Mouse (Mus musculus): ENCODE data around the gene Ccdc174.
"Not testable (repeated sequence)": the region's sequence is repeated elsewhere in the genome, so short reads cannot be mapped to it uniquely, and the experiment has no call there.

The Ccdc174 gene

DNA sequence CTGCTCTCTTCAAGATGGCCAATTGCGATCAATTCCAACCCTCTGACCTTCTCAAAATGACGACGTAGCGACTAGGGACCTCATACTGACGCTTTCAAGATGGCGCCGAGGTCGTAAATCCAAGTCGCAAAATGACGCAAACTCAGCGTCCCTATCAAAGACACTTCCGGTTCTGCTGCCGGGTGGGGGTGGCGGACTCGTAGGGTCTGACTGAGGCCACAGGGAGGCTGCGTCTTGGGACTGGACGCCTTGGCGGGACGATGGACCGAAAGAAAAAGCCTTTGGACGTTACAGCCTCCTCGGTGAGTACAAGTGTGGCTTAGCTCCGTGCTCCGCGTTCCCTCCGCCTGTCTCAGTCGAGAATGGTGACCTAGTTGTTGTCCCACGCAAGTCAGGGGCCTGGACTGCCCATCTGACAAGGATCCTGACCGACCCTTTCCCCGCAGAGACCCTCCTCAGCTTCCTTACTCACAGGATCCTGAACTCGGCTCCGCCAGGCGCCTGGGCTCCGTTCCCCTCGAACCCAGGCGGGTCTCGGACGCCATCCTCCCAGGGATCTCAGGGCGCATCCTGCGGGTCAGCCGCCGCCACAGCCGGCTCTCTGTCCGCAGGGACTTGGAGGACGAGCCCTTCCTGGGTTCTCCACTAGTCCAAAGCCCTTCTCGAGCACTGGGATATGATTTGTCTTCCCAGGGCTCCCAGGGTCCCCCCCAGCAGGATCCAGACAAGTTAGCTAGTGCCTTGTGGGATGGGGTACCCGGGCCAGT is at the start of gene Ccdc174:
Gene Ccdc174 (plus strand): TSS at position 169 of the 767 bp plus-strand sequence.
- peak; percentile 96 for DNase-seq (ENCODE audit: low read depth)

DNA sequence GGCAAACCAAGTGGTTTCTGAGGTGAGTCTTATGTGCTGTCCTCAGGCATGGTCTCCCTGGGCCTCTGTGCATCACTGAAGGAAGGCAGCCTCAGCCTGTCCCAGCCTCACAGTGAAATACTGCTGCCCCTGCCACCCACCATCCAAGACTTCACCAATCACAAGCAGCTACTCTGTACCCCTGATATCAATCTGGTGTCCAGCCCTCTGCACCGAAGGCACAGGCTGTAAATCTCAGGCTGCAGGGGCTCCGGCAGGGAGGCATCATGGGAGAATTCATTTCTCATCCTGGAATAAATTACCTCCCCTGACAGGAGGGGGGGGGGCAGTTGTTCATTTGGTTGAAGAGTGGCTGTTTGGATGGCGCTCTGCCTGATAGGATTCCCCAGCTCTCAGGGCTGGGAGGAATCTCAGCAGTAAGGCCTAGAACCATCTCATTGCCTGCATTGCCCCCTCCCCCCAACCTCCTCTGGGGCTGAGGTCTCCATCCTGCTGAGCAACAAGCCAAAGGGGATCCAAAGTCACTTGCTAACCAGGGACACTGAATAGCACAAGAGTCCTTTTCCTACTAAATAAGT is 44.9 kb upstream of the Ccdc174 start:
- no peak for DNase-seq (ENCODE audit: low read depth)

DNA sequence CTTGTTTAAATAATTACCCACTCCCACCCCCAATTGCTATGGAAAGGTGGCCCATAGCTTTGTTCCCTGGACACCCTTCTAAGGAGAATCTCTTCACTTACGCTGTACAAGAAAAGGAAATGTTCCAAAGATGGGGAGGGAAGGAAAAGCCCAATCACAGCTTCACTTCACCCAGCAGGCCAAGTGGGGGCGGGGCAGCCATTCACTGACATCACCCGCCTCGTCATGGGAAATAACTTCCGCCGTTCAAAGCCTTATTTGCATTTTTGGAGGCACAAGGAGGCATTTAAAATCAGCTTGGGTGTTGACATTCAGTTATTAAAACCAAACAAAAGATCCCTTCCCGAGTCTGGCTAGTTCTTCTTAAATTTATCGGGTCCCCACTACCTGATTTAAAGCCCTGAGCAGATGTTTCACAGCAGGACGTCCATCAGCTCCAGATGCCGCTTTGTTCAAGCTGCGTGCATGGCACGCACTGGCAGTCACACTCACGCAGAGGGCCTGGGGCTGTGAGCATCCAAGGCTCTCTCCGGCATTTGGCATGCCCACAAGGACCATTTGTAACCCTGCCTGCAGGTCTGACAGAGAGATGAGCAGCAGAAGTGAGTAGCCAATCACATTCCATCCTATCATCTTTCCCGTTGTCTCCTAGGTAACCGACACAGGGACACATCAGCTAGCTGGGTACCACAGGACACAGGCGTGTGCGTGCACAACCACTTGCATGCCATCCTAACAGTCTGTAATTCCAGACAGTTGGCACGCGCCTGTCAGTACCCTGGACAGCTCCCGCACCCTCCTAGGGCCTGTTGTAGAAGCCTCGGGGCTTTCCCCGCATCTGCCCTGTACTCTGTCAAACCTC is 38.6 kb upstream of the Ccdc174 start:
- DNase-seq (ENCODE audit: low read depth): peak; percentile 21

DNA sequence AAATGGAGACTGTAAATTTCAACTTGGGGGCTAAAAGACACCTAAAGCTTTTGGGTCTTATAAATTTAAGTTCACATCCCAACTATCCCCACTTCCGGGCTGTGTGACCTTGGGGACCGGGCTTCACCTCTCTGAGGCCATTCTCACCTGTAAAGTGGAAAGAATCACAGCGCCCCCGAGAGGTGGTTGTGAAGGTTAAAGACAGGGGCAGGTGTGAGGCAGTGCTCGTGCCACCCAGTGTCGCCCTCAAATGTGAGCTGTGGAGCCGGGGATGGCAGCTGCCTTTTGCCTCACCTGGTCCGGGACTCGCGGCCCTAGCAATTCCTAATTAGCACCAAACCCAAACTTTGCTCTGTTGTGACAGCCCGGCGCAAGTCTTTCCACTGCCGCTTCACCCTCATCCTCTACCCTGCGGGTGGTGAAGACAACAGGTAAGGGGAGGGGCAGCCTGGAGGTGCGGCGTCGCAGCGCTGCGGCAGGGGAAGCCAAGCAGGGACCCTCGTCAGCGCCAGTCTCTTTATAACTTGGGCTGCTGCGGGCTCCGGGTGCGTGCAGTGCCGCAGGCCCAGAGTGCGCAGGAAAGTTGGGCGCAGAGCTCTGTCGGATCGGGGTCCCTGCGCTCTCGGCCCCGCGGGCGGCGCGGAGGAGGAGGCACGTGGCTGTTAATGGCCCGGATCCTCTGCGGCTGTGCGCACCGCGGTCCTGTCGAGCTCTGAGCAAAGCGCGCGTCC is 34.8 kb upstream of the Ccdc174 start:
- DNase-seq (ENCODE audit: low read depth): no peak

DNA sequence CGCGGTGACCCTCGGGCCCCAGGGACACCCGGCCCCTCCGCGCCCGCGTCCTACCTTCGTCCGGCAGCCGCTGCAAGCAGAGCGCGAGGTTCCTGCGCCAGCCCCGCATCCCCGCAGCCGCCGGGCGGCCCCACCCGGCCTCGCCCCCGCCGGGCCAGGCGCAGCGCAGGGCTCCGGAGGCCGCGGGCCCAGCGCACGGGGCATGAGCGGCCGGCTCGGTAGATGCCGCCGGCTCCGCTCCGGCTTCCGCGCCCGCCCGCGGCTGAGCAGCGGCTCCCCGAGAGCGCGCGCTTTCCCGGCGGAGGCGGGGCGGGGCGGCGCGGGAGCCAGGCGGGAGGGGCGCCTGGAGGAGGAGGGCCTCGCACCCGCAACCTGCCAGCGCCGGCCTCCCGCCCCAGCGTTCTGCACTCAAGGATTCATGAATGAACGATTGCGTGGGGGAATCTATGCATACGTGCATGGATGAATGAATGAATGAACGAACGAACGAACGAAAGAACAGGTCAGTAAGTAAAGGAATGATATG is 34.2 kb upstream of the Ccdc174 start:
- DNase-seq (ENCODE audit: low read depth): no peak

DNA sequence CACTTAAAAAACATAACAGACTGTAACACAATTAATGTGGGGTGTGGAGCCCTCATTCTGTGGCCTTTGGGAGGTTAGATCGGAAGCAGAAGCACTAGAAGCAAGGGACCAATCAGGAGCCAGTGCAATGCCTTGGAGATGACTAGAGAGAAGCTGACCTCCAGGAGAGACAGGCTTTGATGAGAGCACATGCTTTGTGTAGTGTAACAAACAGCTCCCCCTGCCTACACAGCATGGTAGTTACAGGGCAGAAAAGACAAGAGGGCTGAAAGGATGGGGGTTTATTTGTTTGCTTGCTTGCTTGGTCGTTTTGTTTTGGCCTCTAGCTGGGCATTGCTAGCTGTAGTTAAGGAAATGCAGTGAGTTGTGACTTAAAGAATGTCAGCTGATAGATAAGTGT is 25.3 kb upstream of the Ccdc174 start:
- peak; percentile 58 for DNase-seq (ENCODE audit: low read depth)

DNA sequence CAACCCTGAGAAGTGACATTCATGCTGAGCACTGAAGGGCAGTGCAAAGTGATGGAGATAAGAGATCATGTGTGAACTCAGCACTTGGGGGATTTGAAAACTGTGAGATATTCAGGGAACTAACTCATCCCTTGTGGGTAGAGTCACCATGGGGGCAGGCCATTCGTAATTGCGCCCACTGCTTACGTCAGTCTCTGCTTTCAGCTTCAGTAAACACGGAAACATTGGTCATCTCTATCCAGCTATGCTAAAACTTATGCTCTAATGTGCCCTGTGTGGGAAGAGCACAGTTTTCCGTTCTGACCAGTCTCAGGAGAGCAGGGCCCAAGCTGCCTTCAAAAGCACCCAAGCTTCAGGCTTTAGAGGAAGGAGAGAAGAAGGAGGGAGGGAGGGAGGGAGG is 19.5 kb upstream of the Ccdc174 start:
- no peak for DNase-seq (ENCODE audit: low read depth)

DNA sequence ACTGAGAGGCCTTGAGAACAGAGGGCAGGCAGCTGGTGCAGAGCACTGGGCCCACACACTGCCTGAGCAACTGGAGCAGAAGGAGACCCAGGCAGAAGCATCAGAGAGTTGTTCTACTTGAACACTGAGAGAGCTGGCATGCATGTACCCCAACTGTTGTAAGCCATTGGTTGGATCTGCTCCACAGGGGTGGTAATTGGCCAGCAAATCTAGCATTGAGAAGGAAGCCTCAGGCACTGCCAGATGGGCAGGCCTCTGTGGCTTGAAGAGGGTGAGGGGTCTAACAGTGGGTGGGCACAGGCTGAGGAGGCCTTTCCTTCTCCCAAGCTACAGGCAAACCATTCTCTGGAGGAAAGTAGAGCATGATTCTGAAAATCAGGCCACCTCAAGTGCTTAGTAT is 15.0 kb upstream of the Ccdc174 start:
- no peak for DNase-seq (ENCODE audit: low read depth)

DNA sequence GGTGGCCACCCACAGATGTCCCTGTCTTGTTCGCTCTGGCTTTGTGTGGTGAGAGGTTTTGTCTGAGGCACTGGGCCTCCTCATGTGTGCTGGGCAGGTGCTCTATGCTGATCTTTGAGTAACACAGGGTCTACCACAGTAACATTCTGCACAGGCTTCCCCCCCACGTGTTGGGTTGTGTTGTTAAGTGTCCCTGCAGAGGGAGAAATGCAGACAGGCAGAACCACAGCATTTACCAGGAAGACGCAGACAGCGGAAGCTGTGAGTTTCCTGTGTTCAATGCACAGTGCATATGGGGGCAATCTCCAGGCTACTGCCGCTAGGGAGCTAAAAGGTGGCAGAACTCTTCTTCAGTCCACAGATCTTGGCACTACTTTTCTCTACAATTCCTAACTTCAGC is 13.3 kb upstream of the Ccdc174 start:
- DNase-seq (ENCODE audit: low read depth): peak; percentile 61

DNA sequence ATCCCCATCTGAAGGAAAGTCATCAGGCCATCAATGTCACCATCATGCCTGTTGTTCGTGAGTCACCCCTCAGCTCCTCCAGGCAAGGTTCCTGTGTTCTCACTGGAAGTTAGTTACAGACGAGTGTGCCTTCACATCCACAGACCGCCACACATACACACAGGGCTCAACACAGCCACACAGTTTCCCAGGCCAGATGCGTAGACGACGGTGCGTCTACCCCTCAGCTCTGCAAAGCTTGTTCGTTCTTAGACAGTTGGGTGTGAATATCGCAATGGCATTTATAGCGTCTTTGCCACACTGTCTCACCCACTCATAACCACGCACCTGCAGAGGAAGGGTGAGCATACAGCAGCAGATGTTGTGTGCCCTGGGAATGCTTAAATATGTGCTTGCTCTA is 12.3 kb upstream of the Ccdc174 start:
- DNase-seq (ENCODE audit: low read depth): peak; percentile 56

DNA sequence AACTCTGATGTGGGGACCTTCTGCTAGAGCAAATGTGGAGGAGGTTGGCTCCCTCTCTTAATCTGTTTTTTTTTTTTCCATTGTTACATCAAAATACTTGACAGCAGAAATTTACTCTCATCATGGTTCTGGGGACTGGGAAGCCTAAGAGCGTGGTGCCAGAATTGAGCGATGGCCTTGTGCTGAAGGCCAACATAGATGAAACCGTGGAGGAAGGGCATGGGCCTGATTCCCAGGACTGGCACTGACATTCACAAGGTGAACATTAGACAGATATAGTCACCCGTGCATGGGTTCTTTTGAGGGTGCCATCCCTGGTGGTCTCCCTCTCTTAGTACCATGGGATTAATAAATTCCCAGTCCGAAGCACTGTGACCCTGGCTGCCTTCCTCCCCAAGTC is 9.8 kb upstream of the Ccdc174 start:
- DNase-seq (ENCODE audit: low read depth): no peak

DNA sequence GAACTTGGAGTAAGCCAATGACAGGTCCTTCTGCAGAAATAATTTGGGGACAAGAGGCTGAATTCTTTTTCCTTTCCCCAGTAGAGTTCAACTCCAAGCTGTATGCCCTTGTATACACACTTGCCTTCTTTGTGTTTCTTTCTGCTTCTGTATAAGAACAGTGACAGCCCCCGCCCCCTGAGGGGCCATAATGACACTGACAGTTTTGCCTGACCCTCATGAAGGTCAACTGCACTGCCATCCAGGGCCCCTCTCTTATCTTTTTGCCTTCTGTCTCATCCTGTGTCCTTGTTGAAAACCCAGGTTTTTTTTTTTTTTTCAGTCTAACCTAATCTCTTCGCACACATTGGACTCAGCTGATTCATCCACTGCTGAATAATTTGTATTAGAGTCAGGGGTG is 5.1 kb upstream of the Ccdc174 start:
- no peak for DNase-seq (ENCODE audit: low read depth)

DNA sequence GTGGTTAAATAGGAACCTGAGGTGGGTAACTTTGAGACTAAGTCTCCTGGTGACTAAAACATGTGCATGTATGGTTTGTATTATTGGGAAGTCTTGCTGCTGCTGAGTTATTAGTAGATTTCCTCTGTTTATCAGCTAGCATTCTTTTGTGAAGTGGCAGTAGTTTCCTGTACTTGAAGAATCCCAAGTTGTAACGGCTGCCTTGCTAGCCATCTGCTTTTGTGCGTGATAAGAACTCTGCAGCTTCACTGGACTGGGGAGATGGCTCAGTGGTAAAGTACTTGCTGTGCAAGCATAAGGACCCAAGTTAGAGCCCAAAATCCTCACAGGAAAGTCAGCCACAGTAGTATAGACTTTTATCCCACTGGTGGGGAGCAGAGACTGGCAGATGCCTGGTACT is 6.0 kb downstream of the Ccdc174 start:
- no peak for DNase-seq (ENCODE audit: low read depth)

DNA sequence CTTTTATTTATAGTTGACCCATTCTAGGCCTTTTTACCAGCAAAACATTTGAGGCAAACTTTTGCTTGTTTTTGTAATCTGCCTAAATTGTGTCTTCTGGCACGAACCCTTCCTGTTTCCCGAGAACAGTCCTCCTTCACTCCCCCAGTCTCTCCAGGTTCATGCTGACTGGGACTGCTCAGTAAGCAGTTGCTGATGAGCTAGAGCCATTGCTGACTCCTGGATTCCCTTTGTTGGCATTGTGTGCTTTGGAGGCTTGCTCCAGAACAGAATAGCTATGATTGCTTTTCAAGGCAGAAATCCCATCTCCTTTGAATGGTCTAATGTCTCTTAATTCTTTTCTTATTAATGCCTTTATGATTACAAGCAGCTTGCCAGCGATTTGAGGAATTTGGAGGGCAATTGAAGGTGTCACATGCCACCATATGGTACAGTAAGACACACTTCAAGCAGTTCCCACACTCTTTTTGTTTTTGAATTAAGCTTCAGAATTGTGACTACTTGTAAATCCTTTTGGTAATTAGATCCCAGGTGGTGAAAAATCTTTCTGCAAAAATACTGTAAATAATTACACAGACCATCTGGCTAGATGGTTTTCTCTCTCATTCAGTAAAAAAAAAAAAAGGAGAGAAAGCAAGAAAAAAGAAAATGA is 11.5 kb downstream of the Ccdc174 start:
- no peak for DNase-seq (ENCODE audit: low read depth)

DNA sequence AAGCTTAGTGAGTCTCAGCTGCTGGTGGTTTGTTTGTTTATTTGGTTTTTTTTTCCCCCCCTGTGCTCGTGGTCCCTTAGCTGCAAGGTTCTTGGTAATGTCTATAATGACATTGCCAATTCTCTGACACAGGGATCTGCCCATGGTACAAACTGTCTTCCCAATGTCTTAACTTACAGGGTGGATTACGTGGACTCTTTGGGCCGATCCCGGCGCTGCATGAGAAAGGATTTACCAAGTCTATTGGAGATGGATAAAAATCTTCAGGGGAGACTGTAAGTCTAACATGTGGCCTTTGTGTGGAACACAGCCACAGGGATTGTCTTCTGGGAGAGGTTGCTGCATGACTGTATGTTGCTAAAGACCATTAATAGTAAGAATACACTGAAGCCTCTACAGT is 12.8 kb downstream of the Ccdc174 start:
- DNase-seq (ENCODE audit: low read depth): no peak

DNA sequence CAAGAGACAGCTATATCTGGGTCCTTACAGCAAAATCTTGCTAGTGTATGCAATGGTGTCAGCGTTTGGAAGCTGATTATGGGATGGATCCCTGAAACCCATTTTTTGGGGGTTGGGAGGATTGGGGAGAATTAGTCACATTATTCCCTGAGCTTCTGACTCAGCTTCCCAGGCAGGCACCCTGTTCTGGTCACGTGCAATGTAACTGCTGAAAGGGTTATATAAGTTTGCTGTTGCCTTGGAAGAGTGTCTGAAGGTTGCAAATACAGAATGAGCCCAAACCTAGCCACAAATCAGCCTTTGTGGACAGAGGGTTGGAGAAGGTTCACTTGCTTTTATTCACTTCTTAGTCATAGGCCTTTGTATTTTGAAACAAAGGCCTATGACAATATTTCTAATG is 13.9 kb downstream of the Ccdc174 start:
- no peak for DNase-seq (ENCODE audit: low read depth)

DNA sequence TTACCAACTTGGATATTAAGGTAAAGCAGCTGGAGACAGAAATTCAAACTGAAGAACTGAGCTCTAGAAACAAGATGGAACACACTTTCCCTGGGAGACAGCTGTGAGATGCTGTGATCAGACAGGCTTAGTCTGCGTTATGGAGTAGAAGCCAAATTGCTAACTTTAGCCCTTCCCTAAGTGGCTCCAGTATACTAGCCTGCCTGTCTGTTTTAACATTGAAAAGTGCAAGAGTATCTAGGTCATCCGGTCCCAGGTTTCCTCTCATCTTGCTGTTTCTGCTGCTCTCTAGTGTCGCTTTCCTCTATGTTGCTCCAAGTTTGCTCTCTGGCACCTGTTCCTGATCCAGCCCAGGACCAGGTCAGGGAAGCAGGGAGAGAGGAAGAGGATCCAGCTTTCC is 18.9 kb downstream of the Ccdc174 start:
- no peak for DNase-seq (ENCODE audit: low read depth)

DNA sequence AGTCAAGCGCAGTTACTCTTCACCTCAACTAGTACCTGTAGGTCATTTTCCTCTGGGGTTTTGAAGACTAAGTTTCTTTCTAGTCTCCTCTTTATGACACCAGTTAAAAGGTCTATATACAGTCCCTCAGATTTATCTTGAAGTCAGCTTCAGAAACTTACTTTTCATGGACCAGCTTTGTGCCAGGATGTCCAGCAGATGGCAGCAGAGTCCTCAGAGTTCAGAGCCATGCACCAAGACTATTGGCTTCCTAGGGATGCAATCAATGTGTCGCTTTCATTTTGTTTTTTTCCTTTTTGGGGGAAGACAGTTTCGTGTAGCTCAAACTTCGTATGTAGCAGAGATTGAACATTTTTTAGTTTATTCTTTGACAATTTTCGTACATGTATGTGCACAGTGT is 23.7 kb downstream of the Ccdc174 start:
- DNase-seq (ENCODE audit: low read depth): peak; percentile 76

DNA sequence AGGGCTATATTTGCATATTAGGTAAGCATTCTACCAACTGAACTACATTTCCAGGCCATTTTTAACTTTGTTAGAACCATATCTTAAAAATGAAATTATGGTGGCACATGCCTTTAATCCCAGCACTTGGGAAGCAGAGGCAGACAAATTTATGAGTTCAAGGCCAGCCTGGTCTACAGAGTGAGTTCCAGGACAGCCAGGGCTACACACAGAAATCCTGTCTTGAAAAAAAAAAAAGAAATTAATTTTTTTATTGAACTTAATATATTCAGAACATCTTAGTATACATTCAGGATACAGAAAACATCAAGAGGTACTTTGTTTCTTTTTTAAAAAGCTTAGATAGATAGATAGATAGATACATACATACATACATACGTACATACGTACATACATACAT is 24.7 kb downstream of the Ccdc174 start, which contains the start of gene 4930590J08Rik:
Gene 4930590J08Rik (plus strand): TSS at position 301 of the 400 bp plus-strand sequence.
- not testable (repeated sequence) for DNase-seq (ENCODE audit: low read depth)

DNA sequence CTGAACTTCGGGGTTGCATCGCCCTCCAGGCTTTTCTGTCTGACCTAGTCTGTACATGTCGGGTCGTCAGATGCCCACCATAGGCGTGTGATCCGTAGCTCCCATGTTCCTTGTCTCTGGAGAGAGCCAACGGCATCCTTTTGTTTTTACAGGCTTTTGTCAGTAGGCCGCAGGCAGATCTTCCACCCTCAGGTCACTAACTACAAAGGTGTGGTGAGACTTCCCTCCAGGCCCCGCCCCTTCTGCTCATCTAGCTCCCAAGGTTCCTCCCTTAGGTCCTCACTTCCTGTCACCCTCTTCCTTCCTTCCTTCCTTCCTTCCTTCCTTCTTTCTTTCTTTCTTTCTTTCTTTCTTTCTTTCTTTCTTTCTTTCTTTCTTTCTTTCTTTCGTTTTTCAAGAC is 36.2 kb downstream of the Ccdc174 start:
- DNase-seq (ENCODE audit: low read depth): no peak

DNA sequence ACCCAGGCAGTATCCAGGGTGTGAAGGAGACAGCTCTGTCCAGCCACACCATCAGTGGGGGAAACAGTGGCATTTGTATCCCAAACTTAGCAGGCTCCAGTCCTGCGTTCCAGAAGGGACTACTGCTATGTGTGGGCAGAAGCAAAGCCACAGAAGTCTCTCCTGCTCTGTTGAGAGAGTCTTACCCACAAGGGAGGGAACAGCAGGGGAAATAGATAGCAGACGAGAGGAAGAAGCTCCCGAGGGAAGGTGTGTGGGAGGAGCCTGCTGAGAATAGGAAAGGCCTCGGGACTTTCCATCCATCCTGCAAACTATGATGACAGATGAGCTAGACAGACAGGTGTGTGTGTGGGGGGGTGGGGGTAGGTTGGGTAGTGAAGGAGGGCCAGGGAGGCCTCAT is 39.4 kb downstream of the Ccdc174 start:
- DNase-seq (ENCODE audit: low read depth): no peak
